ENCODE assay signal across 11 mouse cellular contexts in genomic region chr5:142900651-142901050, GRCm38 (mm10). TPM values are rescaled to one million over a fixed set of nuclear protein-coding genes. Genes with fewer than 3 reads are reported as not detected.
DNase-seq lines count a peak whose midpoint lies in the region; ATAC-seq lines count a peak whose summit lies in the region.
"Had no signal": no experiment of that assay in that cellular context is flagged by ENCODE, and none has a peak within 500 bp of the region (broad histone marks: within the 10 kb centered on the region; RNA-seq: fewer than 3 reads in every experiment).

No protein-coding gene starts in this region.

- no peaks in the 10 kb centered on the region for H3K27me3 ChIP-seq in hindbrain, embryonic 13.5 days
- peaks cover 3% of the 10 kb centered on the region; the same call in 1 of the 2 replicates for H3K27me3 ChIP-seq in hindbrain, embryonic 10.5 days (ENCODE audit: insufficient read depth, poor library complexity, severe bottlenecking)
- no peaks in the 10 kb centered on the region for H3K27me3 ChIP-seq in midbrain, embryonic 15.5 days (replicated peaks)
- H3K27me3 ChIP-seq in midbrain, embryonic 10.5 days (ENCODE audit: low read depth, poor library complexity, severe bottlenecking) = peaks cover 3% of the 10 kb centered on the region; the same call in 1 of the 2 replicates

- H3K9ac ChIP-seq in hindbrain, embryonic 13.5 days = no peak overlapping the region
- no peak overlapping the region for H3K9ac ChIP-seq in midbrain, embryonic 15.5 days

- H3K9me3 ChIP-seq in hindbrain, embryonic 13.5 days = no peaks in the 10 kb centered on the region
- no peaks in the 10 kb centered on the region for H3K9me3 ChIP-seq in hindbrain, embryonic 10.5 days
- H3K9me3 ChIP-seq in midbrain, embryonic 15.5 days = no peaks in the 10 kb centered on the region
- H3K9me3 ChIP-seq in midbrain, embryonic 10.5 days (replicated peaks) = no peaks in the 10 kb centered on the region

- no peak for ATAC-seq in hindbrain, embryonic 13.5 days (ENCODE audit: low FRiP score)
- ATAC-seq in midbrain, embryonic 15.5 days (replicated peaks) = no peak

- no peak overlapping the region for H3K4me2 ChIP-seq in hindbrain, embryonic 13.5 days
- no peak overlapping the region for H3K4me2 ChIP-seq in midbrain, embryonic 15.5 days

- H3K4me1 ChIP-seq in hindbrain, embryonic 13.5 days (replicated peaks) = peaks cover 39% of the 10 kb centered on the region
- H3K4me1 ChIP-seq in hindbrain, embryonic 10.5 days (replicated peaks) = peaks cover 21% of the 10 kb centered on the region
- peaks cover 41% of the 10 kb centered on the region for H3K4me1 ChIP-seq in midbrain, embryonic 15.5 days
- H3K4me1 ChIP-seq in midbrain, embryonic 10.5 days = peaks cover 22% of the 10 kb centered on the region

- DNase-seq in cerebellum, adult 9-10 months = peak; percentile 27
- DNase-seq in cerebellum, adult 8-10 months = no peak
- no peak for DNase-seq in hindbrain, embryonic 10.5 days (ENCODE audit: low spot score)
- no peak for DNase-seq in midbrain, embryonic 10.5 days (ENCODE audit: low spot score)
- peak; percentile 53 for DNase-seq in ZHBTc4 (ENCODE audit: low read depth, low spot score)
- DNase-seq in B cell, adult 2 months = no peak
- DNase-seq: cerebellum, adult 18-20 months; kidney, adult 18-20 months; spleen, adult 18-20 months had no signal

- 86% methylated on average over 7 of the region's 7 CpGs for WGBS in hindbrain, embryonic 13.5 days
- WGBS in hindbrain, embryonic 10.5 days = 91% methylated on average over 7 of the region's 7 CpGs
- WGBS in midbrain, embryonic 15.5 days = 86% methylated on average over 7 of the region's 7 CpGs
- WGBS in midbrain, embryonic 10.5 days = 90% methylated on average over 7 of the region's 7 CpGs

- H3K4me3 ChIP-seq in hindbrain, embryonic 13.5 days = no peak overlapping the region
- no peak overlapping the region for H3K4me3 ChIP-seq in hindbrain, embryonic 10.5 days
- H3K4me3 ChIP-seq in midbrain, embryonic 15.5 days = no peak overlapping the region
- H3K4me3 ChIP-seq in midbrain, embryonic 10.5 days = no peak overlapping the region

- peaks cover 65% of the 10 kb centered on the region for H3K36me3 ChIP-seq in hindbrain, embryonic 13.5 days
- H3K36me3 ChIP-seq in hindbrain, embryonic 10.5 days = peaks cover 74% of the 10 kb centered on the region
- H3K36me3 ChIP-seq in midbrain, embryonic 15.5 days (replicated peaks) = peaks cover 49% of the 10 kb centered on the region
- H3K36me3 ChIP-seq in midbrain, embryonic 10.5 days = peaks cover 80% of the 10 kb centered on the region

- peak overlapping the region; percentile 56 for H3K27ac ChIP-seq in hindbrain, embryonic 13.5 days
- H3K27ac ChIP-seq in hindbrain, embryonic 10.5 days = no peak overlapping the region
- H3K27ac ChIP-seq in midbrain, embryonic 15.5 days = 0 out of 2 replicates have a peak overlapping the region, but pooled peaks have one; percentile 19
- no peak overlapping the region for H3K27ac ChIP-seq in midbrain, embryonic 10.5 days (replicated peaks)

RNA-seq across cellular contexts. Expression of gene Fbxl18, which starts 5.4 kb away (rescaled TPM):
- 36.6 and 36.9 TPM in 2 replicates for polyA plus RNA-seq in hindbrain, embryonic 13.5 days (2015; fragmentation: Nextera tagmentation; extraction: Ambion mirVana)
- polyA plus RNA-seq in hindbrain, embryonic 10.5 days (2016; fragmentation: Nextera tagmentation; extraction: Ambion mirVana) = 23.8 and 24.2 TPM in 2 replicates
- 41.6 and 43.0 TPM in 2 replicates for polyA plus RNA-seq in midbrain, embryonic 15.5 days (2015; fragmentation: Nextera tagmentation; extraction: Ambion mirVana)
- polyA plus RNA-seq in midbrain, embryonic 10.5 days (2016; fragmentation: Nextera tagmentation; extraction: Ambion mirVana) = 23.4 and 24.6 TPM in 2 replicates

RNA-seq across cellular contexts. Expression of gene Actb, which starts 5.9 kb away (rescaled TPM):
- 17,657 and 17,716 TPM in 2 replicates for polyA plus RNA-seq in hindbrain, embryonic 13.5 days (2015; fragmentation: Nextera tagmentation; extraction: Ambion mirVana)
- 14,349 and 15,462 TPM in 2 replicates for polyA plus RNA-seq in hindbrain, embryonic 10.5 days (2016; fragmentation: Nextera tagmentation; extraction: Ambion mirVana)
- 13,428 and 14,272 TPM in 2 replicates for polyA plus RNA-seq in midbrain, embryonic 15.5 days (2015; fragmentation: Nextera tagmentation; extraction: Ambion mirVana)
- 12,690 and 13,877 TPM in 2 replicates for polyA plus RNA-seq in midbrain, embryonic 10.5 days (2016; fragmentation: Nextera tagmentation; extraction: Ambion mirVana)

RNA-seq across cellular contexts. Expression of gene Fscn1, which starts 59.5 kb away (rescaled TPM):
- 484 and 516 TPM in 2 replicates for polyA plus RNA-seq in hindbrain, embryonic 13.5 days (2015; fragmentation: Nextera tagmentation; extraction: Ambion mirVana)
- polyA plus RNA-seq in hindbrain, embryonic 10.5 days (2016; fragmentation: Nextera tagmentation; extraction: Ambion mirVana) = 757 and 846 TPM in 2 replicates
- 507 and 508 TPM in 2 replicates for polyA plus RNA-seq in midbrain, embryonic 15.5 days (2015; fragmentation: Nextera tagmentation; extraction: Ambion mirVana)
- 675 and 709 TPM in 2 replicates for polyA plus RNA-seq in midbrain, embryonic 10.5 days (2016; fragmentation: Nextera tagmentation; extraction: Ambion mirVana)

Comparison
In these comparisons a context has a peak if more than half of its experiments do, and no peak if none do; other contexts are left out.
1. DNase-seq: peak in cerebellum, adult 9-10 months (single experiment) and ZHBTc4 (single experiment); none in cerebellum, adult 8-10 months (single experiment), hindbrain, embryonic 10.5 days (single experiment), midbrain, embryonic 10.5 days (single experiment) and B cell, adult 2 months (0 of 2).
2. H3K27ac ChIP-seq: peak in hindbrain, embryonic 13.5 days (single experiment) and midbrain, embryonic 15.5 days (single experiment); none in hindbrain, embryonic 10.5 days (single experiment) and midbrain, embryonic 10.5 days (single experiment).